Mouse (Mus musculus): ENCODE data around the gene Slc39a8. TPM values are rescaled to one million over a fixed set of nuclear protein-coding genes. Genes with fewer than 3 reads are reported as not detected.
A peak's percentile ranks its signal among the peaks of the same experiment; 100 is the strongest.

The Slc39a8 gene
- polyA plus RNA-seq (2016; fragmentation: Nextera tagmentation; extraction: Ambion mirVana): 15.0 and 16.2 TPM in 2 replicates

DNA sequence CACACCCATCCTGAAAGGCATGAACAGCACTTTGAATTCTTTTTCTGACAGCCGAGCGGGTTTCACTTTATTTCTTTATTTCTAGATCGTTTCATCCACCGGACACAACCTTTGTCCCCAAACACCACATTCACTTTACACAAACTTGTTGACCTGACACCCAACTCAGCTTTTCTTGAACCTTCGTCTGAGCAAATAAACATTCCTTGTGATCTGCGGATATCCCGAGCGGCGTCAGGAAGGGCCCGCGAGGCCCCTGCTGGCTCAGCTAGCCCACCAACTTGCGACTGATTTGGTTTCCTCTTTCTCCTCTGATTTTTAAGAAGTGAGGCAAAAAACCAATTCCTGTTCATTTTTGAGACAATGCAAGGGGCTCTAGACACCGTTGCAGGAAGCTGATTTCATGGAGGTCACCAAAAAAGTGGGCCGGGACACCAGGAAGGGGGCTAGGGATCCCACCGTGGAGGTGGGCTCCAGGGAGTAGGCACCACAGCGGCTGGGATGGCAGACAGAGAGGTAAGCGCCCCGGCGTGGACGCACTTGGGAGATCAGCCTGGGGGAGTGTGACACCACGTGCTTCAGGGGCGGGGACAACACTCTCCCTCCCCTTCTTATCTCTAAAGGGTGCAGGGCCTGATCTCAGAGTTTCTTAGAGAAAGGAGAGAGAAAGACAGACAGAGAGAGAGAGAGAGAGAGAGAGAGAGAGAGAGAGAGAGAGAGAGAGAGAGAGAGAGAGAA is at the start of gene Slc39a8:
TSS of gene Slc39a8 (plus strand) at position 264 of the 738 bp plus-strand sequence.
- peak within 1 kb of the TSS; percentile 69 for H3K27ac ChIP-seq
- 4% methylated on average over 22 of the region's 22 CpGs for WGBS
- ATAC-seq (ENCODE audit: insufficient number of reproducible peaks, insufficient read depth, low FRiP score, low TSS enrichment): peak; percentile 91
- no peaks in the 10 kb centered on the region for H3K9me3 ChIP-seq
- H3K4me3 ChIP-seq: peak within 1 kb of the TSS; percentile 63
- no peaks in the 10 kb centered on the region for H3K36me3 ChIP-seq
- peak within 1 kb of the TSS; percentile 97 for H3K4me2 ChIP-seq (replicated peaks)
- no peaks in the 10 kb centered on the region for H3K27me3 ChIP-seq
- peaks cover 4% of the 10 kb centered on the region; the same call in 1 of the 2 replicates for H3K4me1 ChIP-seq
- peak within 1 kb of the TSS; percentile 61 for H3K9ac ChIP-seq

DNA sequence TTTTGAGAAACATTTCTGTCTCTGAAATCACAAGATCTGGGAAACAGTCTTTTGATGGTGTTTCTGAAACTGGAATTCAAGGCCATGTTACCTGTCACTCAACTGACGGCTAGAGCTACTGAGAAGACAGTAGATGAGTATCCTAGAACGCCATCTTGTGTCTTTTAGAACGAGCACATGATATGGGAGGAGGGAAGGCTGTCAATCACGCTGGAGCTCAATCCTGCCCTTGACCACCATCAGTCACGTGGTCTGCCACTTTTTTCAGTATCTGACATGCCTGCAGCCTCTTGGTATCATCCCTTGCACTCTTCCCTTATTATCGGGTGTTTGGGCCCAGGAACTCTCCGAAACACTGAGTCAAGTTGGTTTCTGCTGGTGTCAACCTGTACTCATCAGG is 40.0 kb upstream of the Slc39a8 start:
- Histone ChIP-seq H3K27me3 (no peaks in the 10 kb centered on the region), H3K4me2 (replicated peaks) (no peak overlapping the region), H3K9ac (no peak overlapping the region), H3K4me1 (no peaks in the 10 kb centered on the region), H3K27ac (no peak overlapping the region), H3K36me3 (no peaks in the 10 kb centered on the region), H3K9me3 (no peaks in the 10 kb centered on the region), H3K4me3 (no peak overlapping the region)
- WGBS: 78% methylated on average over 7 of the region's 7 CpGs
- ATAC-seq (ENCODE audit: insufficient number of reproducible peaks, insufficient read depth, low FRiP score, low TSS enrichment): no peak

DNA sequence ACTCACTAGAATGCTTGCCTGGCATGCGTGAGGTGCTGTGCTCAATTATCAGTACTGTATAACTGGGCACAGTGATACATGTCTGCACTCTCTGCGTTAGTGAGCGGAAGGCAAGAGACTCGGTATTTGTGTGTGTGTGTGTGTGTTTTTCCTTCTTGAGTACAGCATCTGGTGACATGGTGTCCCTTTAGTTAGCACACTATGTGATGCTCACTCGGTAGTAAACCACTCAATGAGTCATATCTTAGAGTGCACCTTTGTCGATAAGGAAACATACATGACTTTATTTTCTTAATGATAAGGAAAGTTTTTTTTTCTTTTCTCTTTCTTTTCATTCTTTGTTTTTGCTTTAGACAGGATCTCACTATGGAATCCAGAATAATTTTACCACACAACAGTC is 29.0 kb upstream of the Slc39a8 start:
- no peak for ATAC-seq (ENCODE audit: insufficient number of reproducible peaks, insufficient read depth, low FRiP score, low TSS enrichment)
- 91% methylated on average over 6 of the region's 6 CpGs for WGBS
- no peaks in the 10 kb centered on the region for H3K4me1 ChIP-seq

DNA sequence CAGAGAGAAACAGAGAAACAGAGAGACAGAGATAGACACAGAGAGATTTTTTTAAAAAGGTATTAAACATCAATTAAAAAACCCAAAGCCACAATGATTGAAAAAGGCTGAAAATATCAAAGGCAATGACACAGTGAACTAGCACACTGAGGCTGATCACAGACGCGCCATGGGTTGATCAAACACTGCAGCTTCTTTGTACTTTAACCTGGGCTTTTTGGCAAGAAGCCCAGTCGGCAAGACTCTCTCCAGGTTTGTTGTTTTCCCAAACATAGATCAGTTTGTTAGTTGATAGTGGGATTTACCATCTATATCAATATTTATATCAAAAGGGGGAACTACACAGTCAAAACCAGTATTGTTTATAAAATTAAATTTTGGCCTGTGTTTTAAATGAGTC is 26.8 kb upstream of the Slc39a8 start:
- no peak for ATAC-seq (ENCODE audit: insufficient number of reproducible peaks, insufficient read depth, low FRiP score, low TSS enrichment)
- H3K27me3 ChIP-seq: no peaks in the 10 kb centered on the region
- H3K4me2 ChIP-seq (replicated peaks): no peak overlapping the region
- no peak overlapping the region for H3K27ac ChIP-seq
- H3K9me3 ChIP-seq: no peaks in the 10 kb centered on the region
- H3K4me1 ChIP-seq: no peaks in the 10 kb centered on the region
- H3K9ac ChIP-seq: no peak overlapping the region
- 63% methylated on average over 3 of the region's 3 CpGs for WGBS
- H3K4me3 ChIP-seq: no peak overlapping the region
- no peaks in the 10 kb centered on the region for H3K36me3 ChIP-seq

More for the DNA sequence above, 29.0 kb upstream of the Slc39a8 start:
- no peak overlapping the region for H3K27ac ChIP-seq
- no peak overlapping the region for H3K9ac ChIP-seq
- no peaks in the 10 kb centered on the region for H3K36me3 ChIP-seq
- H3K27me3 ChIP-seq: no peaks in the 10 kb centered on the region
- no peak overlapping the region for H3K4me2 ChIP-seq (replicated peaks)
- no peak overlapping the region for H3K4me3 ChIP-seq
- H3K9me3 ChIP-seq: no peaks in the 10 kb centered on the region

DNA sequence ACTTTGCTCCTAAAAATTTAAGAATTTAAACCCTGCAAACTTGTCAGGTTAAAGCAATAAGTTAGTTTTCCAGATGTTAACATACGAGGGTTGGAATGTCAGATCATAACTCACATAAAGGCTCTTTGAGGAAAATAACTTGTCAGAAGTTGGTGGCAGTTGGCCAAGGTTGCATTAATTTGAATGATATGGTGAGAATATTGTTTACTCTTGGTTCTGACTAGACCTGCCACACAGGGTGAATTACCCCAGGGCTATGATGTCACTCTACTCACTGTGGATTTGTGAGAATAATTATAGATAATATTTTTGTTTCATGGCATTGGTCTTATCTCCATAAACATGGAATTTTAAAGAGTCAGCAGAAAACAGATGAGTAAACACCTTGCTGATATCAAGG is 26.4 kb upstream of the Slc39a8 start:
- Histone ChIP-seq H3K4me1 (no peaks in the 10 kb centered on the region), H3K4me3 (no peak overlapping the region), H3K9me3 (no peaks in the 10 kb centered on the region), H3K36me3 (no peaks in the 10 kb centered on the region), H3K27me3 (no peaks in the 10 kb centered on the region), H3K4me2 (replicated peaks) (no peak overlapping the region), H3K27ac (no peak overlapping the region), H3K9ac (no peak overlapping the region)
- whole genome bisulfite sequencing: 33% methylated on average over 1 of the region's 1 CpGs
- ATAC-seq (ENCODE audit: insufficient number of reproducible peaks, insufficient read depth, low FRiP score, low TSS enrichment): no peak

DNA sequence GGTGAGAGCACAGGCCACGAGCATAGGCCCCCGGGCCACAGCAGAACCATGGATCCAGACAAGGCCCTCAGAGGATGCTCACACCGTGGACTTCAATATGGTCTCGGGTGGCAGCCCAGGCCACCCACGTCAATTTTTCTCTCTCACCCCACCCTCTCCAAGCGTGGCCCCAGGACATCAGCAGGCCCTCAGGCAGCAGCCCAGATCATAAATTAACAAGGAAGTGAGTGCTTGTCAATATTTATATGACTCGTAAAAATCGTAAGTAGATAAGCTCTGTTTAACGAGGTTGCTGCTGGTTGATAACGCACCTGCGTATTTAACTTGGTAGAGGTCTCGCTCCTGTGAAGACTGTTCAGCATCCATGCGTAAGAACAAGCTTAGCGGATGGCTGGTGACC is 10.4 kb upstream of the Slc39a8 start:
- Histone ChIP-seq H3K4me1 (no peaks in the 10 kb centered on the region), H3K9ac (no peak overlapping the region), H3K27ac (no peak overlapping the region), H3K4me3 (no peak overlapping the region), H3K36me3 (no peaks in the 10 kb centered on the region), H3K4me2 (replicated peaks) (no peak overlapping the region), H3K27me3 (no peaks in the 10 kb centered on the region), H3K9me3 (no peaks in the 10 kb centered on the region)
- WGBS: 83% methylated on average over 14 of the region's 14 CpGs
- ATAC-seq (ENCODE audit: insufficient number of reproducible peaks, insufficient read depth, low FRiP score, low TSS enrichment): no peak

DNA sequence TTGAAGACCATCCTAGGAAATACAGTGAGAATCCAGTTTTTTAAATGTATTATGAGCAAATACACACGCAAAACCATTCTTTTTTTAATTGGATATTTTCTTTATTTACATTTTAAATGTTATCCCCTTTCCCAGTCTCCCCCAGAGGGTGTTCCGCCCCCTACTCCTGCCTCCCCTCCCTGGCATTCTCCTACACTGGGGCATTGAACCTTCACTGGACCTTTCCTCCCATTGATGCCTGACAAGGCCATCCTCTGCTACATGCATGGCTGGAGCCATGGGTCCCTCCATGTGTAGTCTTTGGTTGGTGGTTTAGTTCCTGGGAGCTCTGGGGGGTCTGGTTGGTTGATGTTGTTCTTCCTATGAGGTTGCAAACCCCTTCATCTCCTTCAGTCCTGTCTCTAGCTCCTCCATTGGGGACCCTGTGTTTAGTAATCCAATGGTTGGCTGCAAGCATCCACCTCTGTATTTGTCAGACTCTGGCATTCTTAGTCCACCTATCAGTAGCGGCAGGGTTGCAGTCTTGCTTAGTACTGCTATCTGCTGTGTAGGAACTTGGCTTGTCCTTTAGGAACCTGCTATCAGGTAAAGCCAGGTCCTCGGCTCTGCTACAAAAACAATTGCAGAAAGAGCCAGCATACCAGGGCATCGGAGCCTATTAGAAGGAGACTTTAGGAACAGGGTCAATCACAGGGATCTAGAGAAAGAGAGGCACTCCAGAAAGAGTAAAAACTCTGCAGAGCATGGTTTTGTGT is 8.9 kb upstream of the Slc39a8 start:
- ATAC-seq (ENCODE audit: insufficient number of reproducible peaks, insufficient read depth, low FRiP score, low TSS enrichment): no peak
- H3K27me3 ChIP-seq: no peaks in the 10 kb centered on the region
- no peak overlapping the region for H3K4me3 ChIP-seq
- no peaks in the 10 kb centered on the region for H3K36me3 ChIP-seq
- no peaks in the 10 kb centered on the region for H3K9me3 ChIP-seq
- H3K27ac ChIP-seq: no peak overlapping the region
- WGBS: 90% methylated on average over 5 of the region's 5 CpGs
- no peak overlapping the region for H3K4me2 ChIP-seq (replicated peaks)
- no peak overlapping the region for H3K9ac ChIP-seq
- H3K4me1 ChIP-seq: no peaks in the 10 kb centered on the region

DNA sequence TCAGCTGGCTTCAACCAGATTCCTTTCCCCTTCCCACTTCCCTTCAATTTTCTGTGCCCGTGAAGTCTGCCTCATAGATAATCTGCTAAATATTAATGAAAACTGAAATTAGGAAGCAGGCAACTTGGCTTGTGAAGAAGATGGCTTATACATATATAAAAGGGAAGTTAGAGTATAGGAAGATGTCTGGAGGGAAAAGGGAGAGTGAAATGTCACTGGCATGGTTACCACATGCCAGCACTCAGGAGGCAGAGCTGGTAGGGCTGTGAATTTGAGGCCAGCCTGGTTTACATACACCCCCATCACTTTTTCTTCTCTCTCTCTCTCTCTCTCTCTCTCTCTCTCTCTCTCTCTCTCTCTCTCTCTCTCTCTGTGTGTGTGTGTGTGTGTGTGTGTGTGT is 8.0 kb upstream of the Slc39a8 start:
- no peak overlapping the region for H3K9ac ChIP-seq
- no peak overlapping the region for H3K27ac ChIP-seq
- no peak overlapping the region for H3K4me3 ChIP-seq
- no peak overlapping the region for H3K4me2 ChIP-seq (replicated peaks)
- no peak for ATAC-seq (ENCODE audit: insufficient number of reproducible peaks, insufficient read depth, low FRiP score, low TSS enrichment)
- H3K36me3 ChIP-seq: no peaks in the 10 kb centered on the region
- no peaks in the 10 kb centered on the region for H3K9me3 ChIP-seq
- H3K27me3 ChIP-seq: no peaks in the 10 kb centered on the region
- 66% methylated on average over 1 of the region's 1 CpGs for WGBS
- H3K4me1 ChIP-seq: no peaks in the 10 kb centered on the region

DNA sequence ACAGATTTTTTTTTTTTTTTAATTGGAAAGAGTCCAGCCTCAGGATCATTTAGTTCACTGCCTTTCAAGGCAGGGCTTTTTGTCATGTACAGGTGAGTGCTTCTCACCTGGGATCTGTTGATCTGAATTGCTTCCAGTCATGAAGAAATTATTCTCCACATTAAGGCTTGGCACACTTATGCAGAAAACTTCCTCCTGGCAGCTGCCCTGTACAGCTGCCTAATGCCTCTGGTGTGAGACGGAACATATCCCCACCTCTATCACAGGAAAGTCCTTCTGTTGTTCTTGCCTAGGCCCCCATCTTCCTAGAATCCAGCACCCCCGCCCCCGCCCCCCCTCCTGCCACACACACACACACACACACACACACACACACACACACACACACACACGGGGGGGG is 643 bp upstream of the Slc39a8 start:
- WGBS: 29% methylated on average over 1 of the region's 4 CpGs
- Histone ChIP-seq H3K9ac (no peak overlapping the region), H3K27ac (no peak overlapping the region), H3K4me2 (replicated peaks) (peak overlapping the region; percentile 97), H3K4me1 (peaks cover 4% of the 10 kb centered on the region; the same call in 1 of the 2 replicates), H3K27me3 (no peaks in the 10 kb centered on the region), H3K9me3 (no peaks in the 10 kb centered on the region), H3K36me3 (no peaks in the 10 kb centered on the region), H3K4me3 (no peak overlapping the region)
- no peak for ATAC-seq (ENCODE audit: insufficient number of reproducible peaks, insufficient read depth, low FRiP score, low TSS enrichment)

DNA sequence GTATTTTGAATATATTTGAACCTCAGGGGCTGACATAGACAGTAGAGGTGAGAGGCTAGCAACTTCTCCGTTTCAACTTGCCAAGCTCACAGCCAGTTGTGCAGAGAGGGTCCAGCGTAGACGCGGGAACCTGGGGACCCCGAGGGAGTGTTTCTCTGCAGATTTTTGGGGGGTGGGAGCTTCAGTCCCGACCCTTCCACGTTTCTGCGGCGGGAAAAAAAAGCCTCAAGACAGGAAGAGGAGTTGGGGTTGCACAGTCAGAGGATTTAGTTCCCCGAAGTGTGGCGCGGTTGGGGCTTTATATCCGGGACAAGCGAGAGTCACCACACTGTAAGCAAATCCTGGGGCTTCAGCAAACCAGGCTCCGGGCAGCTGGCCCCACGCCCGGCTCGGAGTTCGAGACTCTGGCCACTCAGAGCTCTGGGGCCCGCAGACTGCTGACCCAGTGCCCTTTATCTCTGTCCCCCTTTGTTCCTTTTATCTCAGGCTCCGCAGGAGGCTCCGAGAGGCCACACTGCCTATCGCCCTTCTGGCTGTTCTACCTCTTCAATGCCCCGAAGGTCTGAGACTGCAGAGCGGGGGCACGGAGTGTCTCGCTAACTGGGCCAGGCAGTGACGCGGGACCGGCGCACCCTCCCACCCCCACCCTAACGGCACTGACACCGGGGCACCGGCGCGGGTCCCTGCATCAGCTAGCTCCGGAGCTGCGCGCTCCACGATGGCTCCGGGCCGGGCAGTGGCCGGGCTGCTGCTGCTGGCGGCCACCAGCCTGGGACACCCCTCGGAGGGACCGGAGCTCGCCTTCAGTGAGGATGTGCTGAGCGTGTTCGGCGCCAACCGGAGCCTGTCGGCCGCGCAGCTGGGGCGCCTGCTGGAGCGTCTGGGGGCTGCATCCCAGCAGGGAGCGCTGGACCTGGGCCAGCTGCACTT is 940 bp downstream of the Slc39a8 start:
- Histone ChIP-seq H3K4me2 (replicated peaks) (peak overlapping the region; percentile 97), H3K9ac (peak overlapping the region; percentile 61), H3K4me1 (peaks cover 4% of the 10 kb centered on the region; the same call in 1 of the 2 replicates), H3K27me3 (no peaks in the 10 kb centered on the region), H3K4me3 (peak overlapping the region; percentile 63), H3K27ac (peak overlapping the region; percentile 69), H3K36me3 (no peaks in the 10 kb centered on the region), H3K9me3 (no peaks in the 10 kb centered on the region)
- WGBS: under 1% methylated on average over 57 of the region's 57 CpGs
- ATAC-seq (ENCODE audit: insufficient number of reproducible peaks, insufficient read depth, low FRiP score, low TSS enrichment): peak; percentile 78

DNA sequence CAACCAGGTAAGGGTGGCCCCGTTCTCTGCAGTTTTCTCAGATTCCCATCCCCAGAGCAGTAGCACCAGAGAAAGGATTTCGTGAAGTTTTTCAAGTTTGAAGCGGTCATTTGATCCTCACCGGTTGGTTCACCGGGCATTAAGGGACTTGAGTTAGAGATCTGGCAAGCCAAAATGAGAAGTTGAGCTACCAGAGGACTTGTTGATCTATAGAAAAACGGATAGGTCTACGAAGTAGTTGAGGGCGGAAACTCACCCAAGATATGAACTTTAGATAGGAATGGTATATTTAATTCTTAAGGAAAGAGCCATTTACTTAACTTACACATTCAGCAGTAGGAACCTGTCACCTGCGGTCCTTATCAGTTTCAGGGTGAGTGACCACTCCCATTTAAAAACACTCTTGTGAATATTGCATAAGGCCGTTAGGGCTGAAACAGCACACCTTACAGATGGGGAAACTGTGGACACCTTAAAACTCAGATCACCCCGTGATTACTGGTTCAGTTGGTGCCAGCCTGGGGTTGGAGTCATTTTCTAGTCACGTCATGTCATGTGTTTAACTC is 1.7 kb downstream of the Slc39a8 start:
- ATAC-seq (ENCODE audit: insufficient number of reproducible peaks, insufficient read depth, low FRiP score, low TSS enrichment): no peak
- Histone ChIP-seq H3K9me3 (no peaks in the 10 kb centered on the region), H3K27me3 (no peaks in the 10 kb centered on the region), H3K4me3 (peak overlapping the region; percentile 63), H3K36me3 (no peaks in the 10 kb centered on the region), H3K4me2 (replicated peaks) (peak overlapping the region; percentile 97), H3K4me1 (peaks cover 4% of the 10 kb centered on the region; the same call in 1 of the 2 replicates), H3K27ac (peak overlapping the region; percentile 69; the same call in 1 of the 2 replicates), H3K9ac (peak overlapping the region; percentile 61)
- 20% methylated on average over 12 of the region's 12 CpGs for WGBS

All from embryonic facial prominence, embryonic 12.5 days (tissue).